Mouse (Mus musculus) ovary, postnatal 36 days (tissue): ENCODE measurements around the gene Dnajb11.

Experiments
- DNase-seq: peaks from one replicate; pipeline ENCODE4 v3.0.0; 2022; ENCODE audit warnings: low spot score, mixed read lengths

The Dnajb11 gene

GRCm38 (mm10) chr16:22881487-22881886, 23.8 kb downstream of the Dnajb11 start:
- DNase-seq, result no peak

GRCm38 (mm10) chr16:22883441-22883840, 25.8 kb downstream of the Dnajb11 start:
- DNase-seq, result no peak

- DNase-seq, result no peak
Observed at GRCm38 (mm10) chr16:22885356-22885755, 27.7 kb downstream of the Dnajb11 start.

- DNase-seq, result no peak
Observed at GRCm38 (mm10) chr16:22886726-22887125, 29.1 kb downstream of the Dnajb11 start.

GRCm38 (mm10) chr16:22888835-22889234, 31.2 kb downstream of the Dnajb11 start:
- DNase-seq, result no peak

GRCm38 (mm10) chr16:22889716-22890115, 32.1 kb downstream of the Dnajb11 start:
- DNase-seq, result no peak

- DNase-seq, result no peak
Observed at GRCm38 (mm10) chr16:22890683-22891510, 33.3 kb downstream of the Dnajb11 start, which contains the start of gene Ahsg. Gene Ahsg (plus strand): TSS chr16:22891277.

- DNase-seq, result no peak
Observed at GRCm38 (mm10) chr16:22891733-22892154, 34.1 kb downstream of the Dnajb11 start.

- no peak for DNase-seq
Observed at GRCm38 (mm10) chr16:22894095-22894494, 36.5 kb downstream of the Dnajb11 start.

GRCm38 (mm10) chr16:22896618-22897017, 39.0 kb downstream of the Dnajb11 start:
- no peak for DNase-seq

- no peak for DNase-seq
Observed at GRCm38 (mm10) chr16:22899346-22899745, 41.7 kb downstream of the Dnajb11 start.

GRCm38 (mm10) chr16:22899866-22900570, 42.4 kb downstream of the Dnajb11 start:
- no peak for DNase-seq

GRCm38 (mm10) chr16:22901326-22901725, 43.7 kb downstream of the Dnajb11 start:
- DNase-seq, result no peak

- DNase-seq, result no peak
Observed at GRCm38 (mm10) chr16:22909290-22909689, 51.6 kb downstream of the Dnajb11 start.

- no peak for DNase-seq
Observed at GRCm38 (mm10) chr16:22911986-22912385, 54.3 kb downstream of the Dnajb11 start.

- no peak for DNase-seq
Observed at GRCm38 (mm10) chr16:22912886-22913285, 55.2 kb downstream of the Dnajb11 start.

- no peak for DNase-seq
Observed at GRCm38 (mm10) chr16:22914276-22914675, 56.6 kb downstream of the Dnajb11 start.

GRCm38 (mm10) chr16:22918034-22918433, 60.4 kb downstream of the Dnajb11 start, which contains the start of gene Fetub:
Gene Fetub (plus strand): TSS chr16:22918334.
- no peak for DNase-seq

GRCm38 (mm10) chr16:22918664-22919312, 61.1 kb downstream of the Dnajb11 start:
- no peak for DNase-seq

- peak; percentile 53 for DNase-seq
Observed at GRCm38 (mm10) chr16:22919971-22920854, 62.6 kb downstream of the Dnajb11 start.

GRCm38 (mm10) chr16:22921761-22922160, 64.1 kb downstream of the Dnajb11 start:
- no peak for DNase-seq

GRCm38 (mm10) chr16:22922433-22922832, 64.8 kb downstream of the Dnajb11 start:
- no peak for DNase-seq
